Mouse (Mus musculus): ENCODE data around the gene Tmem135. TPM values are rescaled to one million over a fixed set of nuclear protein-coding genes. Genes with fewer than 3 reads are reported as not detected.
"Not testable (repeated sequence)": the region's sequence is repeated elsewhere in the genome, so short reads cannot be mapped to it uniquely, and the experiment has no call there.

Gene Tmem135
- polyA plus RNA-seq, 1 experiment from 2014 or later, result 54.6 TPM

- 0 out of 2 replicates have a peak, but pooled peaks cover 2% of the 10 kb centered on the region for H3K4me1 ChIP-seq (ENCODE audit: control insufficient read depth, insufficient read depth, low read length)
- H3K9ac ChIP-seq (ENCODE audit: low read depth, low read length), result no peak overlapping the region
- H3K36me3 ChIP-seq (ENCODE audit: control insufficient read depth, insufficient read depth, low read length), result 0 out of 2 replicates have a peak, but pooled peaks cover 3% of the 10 kb centered on the region
- WGBS, result 93% methylated on average over 1 of the region's 1 CpGs
- no peak overlapping the region for H3K4me3 ChIP-seq (ENCODE audit: low read length)
- H3K9me3 ChIP-seq (ENCODE audit: control insufficient read depth, low read length), result no peaks in the 10 kb centered on the region
- no peak overlapping the region for H3K27ac ChIP-seq (ENCODE audit: low read length)
- no peak overlapping the region for H3K4me2 ChIP-seq (ENCODE audit: low read depth, low read length)
- H3K27me3 ChIP-seq (replicated peaks; ENCODE audit: control insufficient read depth, insufficient read depth, low read length), result no peaks in the 10 kb centered on the region
- ATAC-seq, result no peak
Observed at GRCm38 (mm10) chr7:89303765-89304164, 100.3 kb downstream of the Tmem135 start.

GRCm38 (mm10) chr7:89298911-89299458, 105.0 kb downstream of the Tmem135 start:
- 68% methylated on average over 1 of the region's 1 CpGs for WGBS

GRCm38 (mm10) chr7:89296941-89297340, 107.1 kb downstream of the Tmem135 start:
- Histone ChIP-seq H3K27ac (ENCODE audit: low read length) (no peak overlapping the region), H3K4me3 (ENCODE audit: low read length) (no peak overlapping the region), H3K36me3 (ENCODE audit: control insufficient read depth, insufficient read depth, low read length) (no peaks in the 10 kb centered on the region), H3K9ac (ENCODE audit: low read depth, low read length) (no peak overlapping the region), H3K4me1 (ENCODE audit: control insufficient read depth, insufficient read depth, low read length) (peaks cover 3% of the 10 kb centered on the region; the same call in 1 of the 2 replicates), H3K4me2 (ENCODE audit: low read depth, low read length) (no peak overlapping the region), H3K9me3 (ENCODE audit: control insufficient read depth, low read length) (no peaks in the 10 kb centered on the region), H3K27me3 (replicated peaks; ENCODE audit: control insufficient read depth, insufficient read depth, low read length) (no peaks in the 10 kb centered on the region)
- 83% methylated on average over 1 of the region's 1 CpGs for WGBS
- ATAC-seq, result no peak

More at GRCm38 (mm10) chr7:89298911-89299458, 105.0 kb downstream of the Tmem135 start:
- no peaks in the 10 kb centered on the region for H3K27me3 ChIP-seq (replicated peaks; ENCODE audit: control insufficient read depth, insufficient read depth, low read length)
- H3K9ac ChIP-seq (ENCODE audit: low read depth, low read length), result no peak overlapping the region
- H3K4me3 ChIP-seq (ENCODE audit: low read length), result no peak overlapping the region
- H3K4me1 ChIP-seq (ENCODE audit: control insufficient read depth, insufficient read depth, low read length), result peaks cover 3% of the 10 kb centered on the region; the same call in 1 of the 2 replicates
- H3K4me2 ChIP-seq (ENCODE audit: low read depth, low read length), result no peak overlapping the region
- no peak overlapping the region for H3K27ac ChIP-seq (ENCODE audit: low read length)
- 0 out of 2 replicates have a peak, but pooled peaks cover 3% of the 10 kb centered on the region for H3K36me3 ChIP-seq (ENCODE audit: control insufficient read depth, insufficient read depth, low read length)
- no peaks in the 10 kb centered on the region for H3K9me3 ChIP-seq (ENCODE audit: control insufficient read depth, low read length)
- ATAC-seq, result no peak

GRCm38 (mm10) chr7:89282664-89283063, 121.4 kb downstream of the Tmem135 start:
- Histone ChIP-seq H3K9me3 (ENCODE audit: control insufficient read depth, low read length) (no peaks in the 10 kb centered on the region), H3K4me2 (ENCODE audit: low read depth, low read length) (no peak overlapping the region), H3K27ac (ENCODE audit: low read length) (no peak overlapping the region), H3K4me3 (ENCODE audit: low read length) (no peak overlapping the region), H3K4me1 (ENCODE audit: control insufficient read depth, insufficient read depth, low read length) (no peaks in the 10 kb centered on the region), H3K36me3 (ENCODE audit: control insufficient read depth, insufficient read depth, low read length) (no peaks in the 10 kb centered on the region), H3K9ac (ENCODE audit: low read depth, low read length) (no peak overlapping the region), H3K27me3 (replicated peaks; ENCODE audit: control insufficient read depth, insufficient read depth, low read length) (no peaks in the 10 kb centered on the region)
- 89% methylated on average over 7 of the region's 7 CpGs for WGBS
- no peak for ATAC-seq

- not testable (repeated sequence) for H3K27me3 ChIP-seq (replicated peaks; ENCODE audit: control insufficient read depth, insufficient read depth, low read length); H3K9ac ChIP-seq (ENCODE audit: low read depth, low read length); H3K4me2 ChIP-seq (ENCODE audit: low read depth, low read length); H3K9me3 ChIP-seq (ENCODE audit: control insufficient read depth, low read length); H3K36me3 ChIP-seq (ENCODE audit: control insufficient read depth, insufficient read depth, low read length); H3K4me1 ChIP-seq (ENCODE audit: control insufficient read depth, insufficient read depth, low read length); H3K27ac ChIP-seq (ENCODE audit: low read length); H3K4me3 ChIP-seq (ENCODE audit: low read length)
- ATAC-seq, result peak; percentile 7; the same call in 1 of the 2 replicates
Observed at GRCm38 (mm10) chr7:89270438-89270837, 133.6 kb downstream of the Tmem135 start.

- Histone ChIP-seq H3K27ac (ENCODE audit: low read length) (no peak overlapping the region), H3K9me3 (ENCODE audit: control insufficient read depth, low read length) (no peaks in the 10 kb centered on the region), H3K4me1 (ENCODE audit: control insufficient read depth, insufficient read depth, low read length) (no peaks in the 10 kb centered on the region), H3K36me3 (ENCODE audit: control insufficient read depth, insufficient read depth, low read length) (no peaks in the 10 kb centered on the region), H3K9ac (ENCODE audit: low read depth, low read length) (no peak overlapping the region), H3K4me2 (ENCODE audit: low read depth, low read length) (no peak overlapping the region), H3K4me3 (ENCODE audit: low read length) (no peak overlapping the region), H3K27me3 (replicated peaks; ENCODE audit: control insufficient read depth, insufficient read depth, low read length) (no peaks in the 10 kb centered on the region)
- 92% methylated on average over 6 of the region's 6 CpGs for WGBS
- no peak for ATAC-seq
Observed at GRCm38 (mm10) chr7:89269826-89270225, 134.2 kb downstream of the Tmem135 start.

GRCm38 (mm10) chr7:89267542-89267941, 136.5 kb downstream of the Tmem135 start:
- H3K36me3 ChIP-seq (ENCODE audit: control insufficient read depth, insufficient read depth, low read length), result no peaks in the 10 kb centered on the region
- no peak overlapping the region for H3K4me2 ChIP-seq (ENCODE audit: low read depth, low read length)
- 75% methylated on average over 1 of the region's 1 CpGs for WGBS
- H3K9me3 ChIP-seq (ENCODE audit: control insufficient read depth, low read length), result no peaks in the 10 kb centered on the region
- ATAC-seq, result no peak
- H3K27ac ChIP-seq (ENCODE audit: low read length), result no peak overlapping the region
- H3K4me1 ChIP-seq (ENCODE audit: control insufficient read depth, insufficient read depth, low read length), result no peaks in the 10 kb centered on the region
- no peaks in the 10 kb centered on the region for H3K27me3 ChIP-seq (replicated peaks; ENCODE audit: control insufficient read depth, insufficient read depth, low read length)
- no peak overlapping the region for H3K4me3 ChIP-seq (ENCODE audit: low read length)
- H3K9ac ChIP-seq (ENCODE audit: low read depth, low read length), result no peak overlapping the region

GRCm38 (mm10) chr7:89266017-89266760, 137.8 kb downstream of the Tmem135 start:
- H3K4me1 ChIP-seq (ENCODE audit: control insufficient read depth, insufficient read depth, low read length), result no peaks in the 10 kb centered on the region
- H3K9ac ChIP-seq (ENCODE audit: low read depth, low read length), result no peak overlapping the region
- no peak overlapping the region for H3K27ac ChIP-seq (ENCODE audit: low read length)
- WGBS, result 75% methylated on average over 7 of the region's 7 CpGs
- no peaks in the 10 kb centered on the region for H3K36me3 ChIP-seq (ENCODE audit: control insufficient read depth, insufficient read depth, low read length)
- H3K27me3 ChIP-seq (replicated peaks; ENCODE audit: control insufficient read depth, insufficient read depth, low read length), result no peaks in the 10 kb centered on the region
- no peak overlapping the region for H3K4me2 ChIP-seq (ENCODE audit: low read depth, low read length)
- no peak overlapping the region for H3K4me3 ChIP-seq (ENCODE audit: low read length)
- ATAC-seq, result no peak
- no peaks in the 10 kb centered on the region for H3K9me3 ChIP-seq (ENCODE audit: control insufficient read depth, low read length)

GRCm38 (mm10) chr7:89260966-89261365, 143.1 kb downstream of the Tmem135 start:
- Histone ChIP-seq H3K4me2 (ENCODE audit: low read depth, low read length) (no peak overlapping the region), H3K27ac (ENCODE audit: low read length) (no peak overlapping the region), H3K9ac (ENCODE audit: low read depth, low read length) (no peak overlapping the region), H3K4me3 (ENCODE audit: low read length) (no peak overlapping the region), H3K9me3 (ENCODE audit: control insufficient read depth, low read length) (no peaks in the 10 kb centered on the region), H3K36me3 (ENCODE audit: control insufficient read depth, insufficient read depth, low read length) (no peaks in the 10 kb centered on the region), H3K4me1 (ENCODE audit: control insufficient read depth, insufficient read depth, low read length) (no peaks in the 10 kb centered on the region), H3K27me3 (replicated peaks; ENCODE audit: control insufficient read depth, insufficient read depth, low read length) (no peaks in the 10 kb centered on the region)
- ATAC-seq, result no peak

Measured in intestine, embryonic 16.5 days (tissue).